Mouse (Mus musculus) lung, postnatal 0 days (tissue): Measurements from ENCODE around the gene Enpep.

Experiments used
- CTCF ChIP-seq: IDR thresholded peaks from 2 replicates; pipeline ENCODE4 v1.5.1; 2016; ENCODE audit warnings: antibody characterized with exemption, mild to moderate bottlenecking
- EP300 ChIP-seq: IDR thresholded peaks from 2 replicates; pipeline ENCODE4 v1.6.1; 2016; ENCODE audit warnings: antibody characterized with exemption, mild to moderate bottlenecking, control low read depth

DNA sequence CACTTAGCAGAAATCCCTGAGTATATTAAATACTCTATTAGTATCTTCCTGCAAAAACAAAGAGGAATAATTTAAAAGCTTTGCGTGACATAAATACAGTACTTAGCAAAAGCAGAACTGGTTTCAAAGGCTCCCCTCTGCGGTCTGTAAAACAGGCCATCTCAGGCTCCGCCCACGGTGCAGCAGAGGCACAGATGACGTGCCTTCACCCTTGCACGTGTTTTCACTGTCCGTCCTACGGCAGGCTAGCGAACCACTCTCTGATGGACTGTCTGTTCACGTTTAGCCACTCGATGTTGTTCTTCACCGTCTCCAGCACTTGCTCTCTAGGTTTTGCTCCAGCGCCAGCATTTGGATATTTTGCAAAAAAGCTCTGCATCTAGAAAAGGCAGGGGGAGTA is 62.5 kb downstream of the Enpep start:
- TF ChIP-seq EP300 (no peak), CTCF (no peak)
